Mouse (Mus musculus) natural killer cell, adult 2 months (primary cell): ENCODE data around the gene Kcnh8.
A peak's percentile ranks its signal among the peaks of the same experiment; 100 is the strongest.

Experiments used
- DNase-seq, 2 experiments: peaks; one replicate each; pipeline ENCODE4 v3.0.0; 2022; ENCODE audit warnings: low spot score in 2 of 2

Kcnh8 gene

DNA sequence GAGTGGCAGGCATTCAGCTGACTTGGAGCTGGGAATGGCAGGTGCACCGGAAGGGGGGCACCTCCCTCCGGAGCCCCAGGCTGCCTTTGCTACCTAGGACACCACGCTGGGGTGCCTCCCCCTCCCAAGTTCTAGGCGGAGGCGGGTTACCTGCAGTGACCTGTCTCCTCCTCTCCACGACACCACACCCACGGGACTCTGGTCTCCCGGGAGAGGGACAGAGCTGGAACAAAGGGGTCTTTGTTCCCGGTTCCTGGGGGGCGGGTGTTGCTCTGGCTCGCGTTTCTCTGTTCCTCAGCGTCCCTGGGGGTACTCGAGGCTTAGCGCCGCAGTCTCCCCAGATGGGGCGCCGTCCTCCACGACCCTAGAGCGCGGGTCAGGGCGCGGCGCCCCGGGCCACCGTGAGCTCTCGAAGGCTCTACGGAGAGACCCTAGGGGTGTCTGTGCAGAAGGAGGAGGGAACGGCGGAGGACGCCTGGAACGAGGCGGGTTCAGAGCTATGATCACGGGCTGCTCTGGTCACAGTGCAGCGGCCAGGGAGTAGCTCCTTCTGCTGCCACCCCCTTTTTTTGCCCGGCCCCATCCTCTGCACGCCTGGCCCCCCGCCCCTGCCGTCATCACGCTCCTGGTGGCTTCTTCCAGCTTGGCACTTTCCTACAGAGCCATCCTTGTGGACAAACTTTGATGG lies at the start of gene Kcnh8:
Gene Kcnh8, plus strand, starts transcription at position 617 of the 688 bp plus-strand sequence.
- DNase-seq = no peak

- peak; percentile 23 to 46 for DNase-seq
These were observed 42.4 kb upstream of the Kcnh8 start for GRCm38 (mm10) chr17:52559961-52560720.

- DNase-seq = no peak
These were observed 36.9 kb upstream of the Kcnh8 start for GRCm38 (mm10) chr17:52565467-52566155.

GRCm38 (mm10) chr17:52569584-52570270 lies 32.8 kb upstream of the Kcnh8 start:
- DNase-seq = no peak

DNA sequence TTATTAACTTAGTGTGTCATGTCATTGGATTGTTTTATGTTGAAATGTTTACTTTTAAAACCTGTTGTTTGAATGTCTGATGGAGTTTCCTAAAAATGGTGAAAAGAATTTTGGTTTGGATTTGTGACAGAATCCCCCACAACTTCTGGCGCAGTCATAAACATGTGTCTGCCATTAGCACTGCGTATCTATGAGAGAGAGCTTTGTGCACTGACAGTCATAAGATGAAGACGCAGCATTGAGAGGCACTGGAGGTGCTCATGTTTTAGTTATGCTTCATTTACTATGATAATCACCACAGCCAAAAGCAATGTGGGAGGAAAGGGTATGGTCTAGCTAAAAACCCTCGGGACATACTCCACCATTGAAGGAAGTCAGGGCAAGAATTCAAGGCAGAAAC lies 30.3 kb upstream of the Kcnh8 start:
- DNase-seq = no peak

DNA sequence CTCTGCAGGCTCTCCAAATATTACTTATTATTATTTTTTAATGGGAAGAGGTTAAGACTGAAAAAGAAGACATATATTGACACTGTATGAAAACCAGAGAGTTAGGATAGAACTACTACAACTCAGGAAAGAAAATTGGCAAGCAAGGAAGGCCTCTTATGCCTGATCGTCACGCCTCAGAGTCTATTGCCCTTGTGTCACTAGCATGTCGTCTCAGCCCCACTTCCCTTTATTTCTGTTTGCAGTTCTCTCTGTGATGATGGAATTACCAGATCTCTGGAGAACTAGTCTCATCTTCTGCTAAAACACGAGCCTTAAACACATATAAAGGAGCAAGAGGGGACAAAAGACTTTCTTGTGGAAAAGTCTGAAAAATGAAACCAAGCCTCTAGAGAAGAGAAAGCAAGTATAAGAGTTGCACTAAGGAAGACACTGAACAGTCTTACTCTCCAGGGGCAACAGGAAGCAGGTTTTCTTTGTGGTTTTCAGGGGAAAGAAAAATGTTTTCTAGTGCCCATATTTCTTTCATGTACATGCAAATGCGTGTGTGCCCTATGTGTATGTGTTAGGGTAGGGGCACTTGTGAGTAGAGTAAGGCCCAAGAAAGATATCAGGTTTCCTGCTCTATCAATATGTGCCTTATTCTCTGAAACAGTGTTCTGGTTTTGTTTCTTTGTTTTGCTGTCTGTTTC lies 10.9 kb upstream of the Kcnh8 start:
- DNase-seq = no peak

DNA sequence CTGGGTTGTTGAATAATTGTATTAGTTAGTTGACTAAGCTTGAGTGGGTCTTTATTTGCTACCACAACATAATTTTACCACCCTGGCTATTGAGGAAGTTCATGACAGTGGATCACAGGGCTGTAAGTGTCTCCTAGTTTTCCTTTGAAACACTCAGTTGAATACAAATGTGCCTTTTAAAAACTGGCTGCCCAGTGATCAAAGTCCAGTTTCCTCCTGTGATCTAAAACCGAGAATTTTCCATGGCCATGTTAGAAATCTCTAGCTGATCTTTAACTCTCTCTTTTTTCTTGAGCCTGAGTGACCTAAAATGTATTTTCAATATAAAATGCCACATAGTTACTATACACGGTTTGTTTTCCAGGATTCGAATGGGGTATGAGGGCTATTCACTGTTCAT lies 3.4 kb upstream of the Kcnh8 start:
- DNase-seq = no peak

DNA sequence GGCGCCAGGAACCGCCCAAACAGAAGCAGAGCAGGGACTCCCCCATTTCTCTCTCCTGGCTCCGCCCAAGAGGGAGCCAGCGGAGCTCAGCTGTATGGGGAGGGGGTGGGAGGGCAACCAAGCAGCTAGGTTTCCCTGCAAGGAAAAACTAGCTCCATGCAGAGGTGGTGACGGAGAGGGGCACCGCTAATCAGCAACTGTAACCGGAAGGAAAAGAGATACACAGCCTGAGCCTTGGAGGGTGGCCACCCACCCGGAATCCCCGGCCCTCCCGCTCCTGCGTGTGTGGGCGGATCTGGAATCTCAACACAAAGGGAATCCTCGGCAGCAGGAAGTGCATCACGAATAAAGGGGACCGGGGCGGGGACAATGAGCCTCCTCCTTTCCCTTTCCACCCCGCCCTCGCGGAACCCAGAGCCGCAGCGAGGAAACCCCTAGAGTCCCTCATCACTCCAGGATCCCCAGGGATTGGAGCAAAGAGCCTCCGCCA lies 1.6 kb upstream of the Kcnh8 start:
- peak in 1 of 2 experiments; percentile 2 for DNase-seq

DNA sequence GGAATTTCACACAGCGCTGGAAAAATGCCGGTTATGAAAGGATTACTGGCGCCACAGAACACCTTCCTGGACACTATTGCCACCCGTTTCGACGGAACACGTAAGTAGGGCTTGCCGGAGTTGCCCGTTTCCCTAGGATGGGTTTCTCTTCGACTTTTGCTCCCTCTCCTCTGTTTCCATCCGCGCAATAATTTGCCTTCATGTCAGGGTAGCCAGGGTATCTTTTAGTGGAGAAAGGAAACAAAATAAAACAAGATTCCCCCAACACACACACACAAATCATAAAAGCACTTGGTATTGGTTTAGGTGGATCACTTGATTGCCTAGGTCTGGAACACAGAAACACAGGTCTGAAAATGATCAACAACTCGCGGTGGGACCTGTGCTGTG lies 267 bp downstream of the Kcnh8 start:
- no peak for DNase-seq

- no peak for DNase-seq
These were observed 902 bp downstream of the Kcnh8 start for GRCm38 (mm10) chr17:52603411-52603810.

DNA sequence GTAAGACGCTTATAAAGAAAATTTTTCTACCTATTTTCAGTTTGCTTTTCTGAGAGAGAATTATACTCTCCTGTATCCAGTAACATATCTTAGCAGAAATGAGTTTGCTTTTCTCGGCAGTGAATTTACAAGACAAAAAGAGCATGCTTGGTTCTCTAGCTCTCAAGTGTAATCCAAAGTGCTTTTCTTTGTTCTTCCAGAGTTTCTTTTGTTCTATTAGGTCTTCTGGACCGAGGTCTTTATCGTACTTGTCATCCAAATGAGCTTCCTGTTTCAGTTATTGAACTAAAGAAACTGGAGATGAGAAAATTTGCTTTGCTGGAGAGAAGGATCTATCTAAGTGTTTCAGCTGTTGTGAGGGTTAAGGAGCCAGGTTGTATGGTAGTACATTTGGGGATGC lies 8.9 kb downstream of the Kcnh8 start:
- no peak for DNase-seq

GRCm38 (mm10) chr17:52649186-52649585 lies 46.7 kb downstream of the Kcnh8 start:
- no peak for DNase-seq

DNA sequence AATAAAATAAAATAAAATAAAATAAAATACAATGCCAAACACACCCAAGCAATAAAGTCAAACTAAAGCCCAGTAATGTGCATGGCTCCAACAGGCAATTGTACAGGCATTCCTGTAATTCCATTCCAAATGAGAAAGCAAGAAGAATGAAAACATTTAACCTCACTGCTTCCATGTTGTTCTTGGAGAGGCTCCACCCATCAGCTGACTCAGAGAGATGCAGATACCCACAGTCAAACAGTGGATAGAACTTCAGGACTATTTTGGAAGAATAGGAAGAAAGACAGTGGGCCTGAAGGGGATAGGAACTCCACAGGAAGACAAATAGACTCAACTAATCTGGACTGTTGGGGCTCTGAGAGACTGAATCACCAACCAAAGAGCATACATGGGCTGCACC lies 89.5 kb downstream of the Kcnh8 start:
- no peak for DNase-seq

- no peak for DNase-seq
These were observed 99.4 kb downstream of the Kcnh8 start for GRCm38 (mm10) chr17:52701944-52702343.

GRCm38 (mm10) chr17:52712319-52712718 lies 109.8 kb downstream of the Kcnh8 start:
- no peak for DNase-seq

DNA sequence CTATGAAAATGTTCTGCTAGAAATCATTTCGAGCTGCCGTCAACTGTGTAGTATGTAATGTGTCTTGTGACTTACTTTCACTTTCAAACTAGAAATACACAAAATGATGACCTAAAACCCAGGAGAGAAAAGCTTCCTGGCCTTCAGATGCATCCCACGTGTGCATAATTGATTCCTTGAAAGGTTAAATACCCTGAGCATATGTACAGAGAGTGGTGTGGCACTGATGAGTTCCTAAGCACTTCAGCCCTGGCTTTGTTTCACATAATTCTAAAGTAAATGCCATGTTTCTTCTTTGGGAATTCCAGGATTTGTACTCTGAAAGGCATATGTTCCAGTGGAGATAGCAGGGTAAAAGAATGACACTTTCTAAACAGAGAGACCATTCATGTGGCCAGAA lies 119.7 kb downstream of the Kcnh8 start:
- no peak for DNase-seq

GRCm38 (mm10) chr17:52728806-52729205 lies 126.3 kb downstream of the Kcnh8 start:
- DNase-seq = no peak

GRCm38 (mm10) chr17:52738436-52738835 lies 135.9 kb downstream of the Kcnh8 start:
- no peak for DNase-seq

DNA sequence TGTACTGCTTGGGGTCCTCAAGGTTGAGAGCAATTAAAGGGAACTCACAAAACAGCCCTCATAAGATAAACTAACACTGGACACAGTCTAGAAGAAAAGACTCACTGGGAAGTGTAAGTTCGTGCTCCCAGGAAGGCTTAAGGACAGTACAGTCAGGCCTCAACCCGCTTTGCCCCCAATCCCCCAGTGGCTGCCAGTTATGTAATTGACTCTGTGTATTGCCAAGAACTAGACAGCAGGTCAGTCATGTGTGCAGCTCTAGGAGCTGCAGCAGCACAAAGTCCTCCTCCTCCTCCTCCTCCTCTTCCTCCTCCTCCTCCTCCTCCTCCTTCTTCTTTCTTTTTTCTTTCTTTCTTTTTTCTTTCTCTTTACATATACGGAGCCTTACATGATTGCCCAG lies 185.6 kb downstream of the Kcnh8 start:
- DNase-seq = no peak

- no peak for DNase-seq
These were observed 202.0 kb downstream of the Kcnh8 start for GRCm38 (mm10) chr17:52804463-52804862.

DNA sequence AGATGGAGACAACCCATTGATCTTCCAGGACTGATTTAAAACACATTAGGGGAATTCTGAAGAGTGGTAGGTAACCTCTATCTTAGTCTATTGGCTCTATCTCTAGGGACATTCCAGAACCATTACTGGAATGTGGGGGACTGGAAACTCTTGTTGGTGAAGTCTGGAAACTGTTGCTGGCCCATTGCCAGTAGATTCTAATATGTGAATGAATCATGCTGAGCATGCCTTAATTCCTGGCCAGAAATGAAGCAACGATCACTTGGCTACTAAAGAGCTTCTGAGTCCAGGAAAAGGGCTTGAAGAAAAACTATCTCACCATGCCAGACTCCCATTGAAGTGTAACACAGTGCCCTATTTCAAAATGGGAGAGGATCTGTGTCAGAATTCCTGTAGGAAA lies 208.3 kb downstream of the Kcnh8 start:
- DNase-seq = no peak
